Mouse (Mus musculus) kidney, postnatal 25 days (tissue): Measurements from ENCODE around the gene Atad1.
"Not testable (repeated sequence)": the region's sequence is repeated elsewhere in the genome, so short reads cannot be mapped to it uniquely, and the experiment has no call there.

ENCODE experiments used
- DNase-seq, 2 experiments: peaks; one replicate each; pipeline ENCODE4 v3.0.0; 2021; ENCODE audit warnings: mixed read lengths in 2 of 2

Gene Atad1

GRCm38 (mm10) chr19:32740641-32741345 lies 1.2 kb upstream of the Atad1 start:
- DNase-seq: no peak

DNA sequence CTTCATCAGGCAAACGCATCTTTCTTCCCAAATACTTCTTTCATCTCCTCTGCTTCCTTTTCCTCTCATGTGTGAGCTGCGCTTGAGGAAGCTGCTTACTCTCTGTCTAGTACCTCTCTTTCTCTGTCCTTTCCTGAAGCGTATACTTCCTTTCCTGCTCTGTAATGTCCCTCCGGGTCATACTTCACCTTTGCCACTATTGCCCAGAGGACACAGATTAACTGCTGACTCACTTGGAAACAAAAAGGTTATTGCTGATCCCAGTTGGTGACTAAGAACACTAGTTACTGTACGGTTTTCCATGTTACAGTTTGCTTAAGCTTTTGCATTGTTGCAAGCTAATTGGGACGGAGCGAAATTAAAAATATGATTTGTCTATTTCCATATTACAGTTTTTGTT lies 1.7 kb downstream of the Atad1 start:
- no peak for DNase-seq

DNA sequence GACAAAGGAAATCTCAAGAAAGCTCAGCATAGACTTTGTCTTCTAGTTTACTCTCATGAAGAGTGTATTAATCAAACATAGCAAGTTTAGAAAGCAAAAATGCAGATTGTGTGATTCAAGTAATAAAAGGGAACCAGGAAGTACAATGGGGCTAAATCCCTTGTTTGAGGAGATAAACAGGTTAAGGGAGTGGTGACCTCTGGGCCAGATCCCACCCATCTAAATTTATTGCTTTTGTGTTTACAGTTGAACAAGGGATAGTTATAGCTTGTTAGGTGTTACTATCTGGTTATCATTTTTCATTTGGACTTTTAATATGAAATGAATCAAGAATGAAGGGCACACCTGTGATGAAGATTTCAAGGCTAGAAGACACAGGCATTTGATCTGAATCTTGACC lies 6.7 kb downstream of the Atad1 start:
- no peak for DNase-seq

DNA sequence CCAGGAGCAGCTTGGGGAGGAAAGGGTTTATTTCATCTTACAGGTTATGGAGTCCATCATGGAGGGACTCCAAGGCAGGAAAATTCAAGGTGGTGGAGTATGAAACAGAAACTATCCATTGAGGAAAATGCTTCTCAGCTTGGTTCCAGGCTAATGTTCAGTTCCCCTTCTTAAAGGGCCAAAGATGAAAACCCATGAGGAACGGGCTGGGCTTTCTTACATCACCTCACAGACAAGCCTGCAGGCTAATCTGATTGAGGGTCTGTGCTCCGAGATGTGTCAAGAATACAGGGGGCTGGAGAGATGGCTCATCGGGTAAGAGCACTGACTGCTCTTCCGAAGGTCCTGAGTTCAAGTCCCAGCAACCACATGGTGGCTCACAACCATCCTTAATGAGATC lies 9.8 kb downstream of the Atad1 start:
- no peak for DNase-seq

- no peak for DNase-seq
These were observed 12.9 kb downstream of the Atad1 start for GRCm38 (mm10) chr19:32726451-32727325.

GRCm38 (mm10) chr19:32723817-32724216 lies 15.8 kb downstream of the Atad1 start:
- no peak for DNase-seq

- DNase-seq: no peak
These were observed 19.3 kb downstream of the Atad1 start for GRCm38 (mm10) chr19:32720319-32720718.

DNA sequence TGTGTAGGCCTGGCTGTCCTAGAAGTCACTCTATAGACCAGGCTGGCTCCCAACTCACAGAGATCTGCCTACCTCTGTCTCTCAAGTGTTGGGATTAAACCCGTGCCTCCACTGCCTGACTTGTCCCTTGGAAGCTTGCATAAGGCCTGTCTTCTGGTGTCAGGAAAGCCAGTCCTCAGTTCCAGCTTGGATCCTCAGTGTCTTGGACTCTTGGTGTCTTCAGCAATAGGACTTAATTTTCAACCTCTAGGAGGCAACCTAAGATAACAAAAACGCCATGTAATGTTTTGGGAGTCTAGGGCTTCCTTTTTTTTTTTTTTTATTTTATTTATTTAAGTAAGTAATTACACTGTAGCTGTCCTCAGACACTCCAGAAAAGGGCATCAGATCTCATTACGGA lies 22.0 kb downstream of the Atad1 start:
- DNase-seq: no peak

DNA sequence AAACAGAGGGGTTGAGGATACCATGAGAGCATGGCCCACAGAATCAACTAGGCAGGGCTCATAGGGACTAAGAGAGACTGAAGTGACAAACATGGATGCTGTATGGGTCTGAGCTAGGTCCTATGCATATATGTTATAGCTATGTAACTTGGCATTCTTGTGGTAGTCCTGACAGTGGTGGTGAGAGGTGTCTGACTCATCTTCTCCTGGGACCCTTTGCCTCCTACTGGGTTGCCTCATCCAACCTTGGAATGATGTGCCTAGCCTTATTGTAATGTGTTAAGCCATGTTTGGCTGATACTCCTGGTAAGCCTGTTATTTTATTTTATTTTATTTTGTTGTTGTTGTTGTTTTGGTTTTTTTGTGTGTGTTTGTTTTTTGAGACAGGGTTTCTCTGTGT lies 23.9 kb downstream of the Atad1 start:
- no peak for DNase-seq

- DNase-seq: peak; percentile 85 to 89
These were observed 24.4 kb downstream of the Atad1 start for GRCm38 (mm10) chr19:32715201-32715600.

- no peak for DNase-seq
These were observed 26.1 kb downstream of the Atad1 start for GRCm38 (mm10) chr19:32713471-32713870.

GRCm38 (mm10) chr19:32712588-32713042 lies 27.0 kb downstream of the Atad1 start:
- DNase-seq: peak; percentile 83 to 91

DNA sequence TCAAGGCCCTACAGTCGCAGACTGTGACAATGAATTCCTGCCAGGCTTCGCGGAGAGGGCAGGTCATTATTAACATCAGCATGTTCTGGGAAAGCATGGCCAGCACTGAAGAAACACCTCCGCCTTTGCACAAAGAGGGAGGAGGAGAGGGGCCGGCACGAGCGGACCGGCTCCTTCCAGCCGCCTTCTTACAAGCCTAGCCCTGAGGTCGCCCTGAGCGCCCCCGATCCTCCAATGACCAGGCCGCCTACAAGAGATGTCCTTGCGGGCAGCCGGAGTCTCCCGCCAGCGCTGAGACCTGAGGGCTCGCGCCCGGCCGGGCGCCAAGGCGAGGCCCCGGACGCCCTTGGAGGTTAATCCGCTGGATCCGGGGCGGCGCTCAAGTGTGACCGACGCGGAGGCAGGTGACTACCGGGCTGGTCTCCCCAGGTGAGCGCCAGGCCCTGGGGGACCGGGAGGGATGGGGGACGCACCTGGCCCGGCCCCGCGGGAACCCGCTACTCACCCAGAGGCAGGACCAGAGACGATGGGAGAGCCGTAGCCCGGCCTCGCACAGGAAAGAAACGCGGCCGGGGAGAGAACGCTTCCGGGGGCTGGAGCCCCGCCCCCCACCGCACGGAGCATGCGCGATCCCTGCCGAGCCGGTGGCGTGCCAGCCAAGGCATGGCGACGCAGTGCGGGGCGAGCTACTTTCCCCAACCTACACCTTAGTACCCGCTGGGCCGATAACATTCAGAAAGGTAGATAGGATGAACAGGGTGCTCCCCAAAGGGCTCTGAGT lies 27.6 kb downstream of the Atad1 start:
- peak; percentile 91 to 95 for DNase-seq

DNA sequence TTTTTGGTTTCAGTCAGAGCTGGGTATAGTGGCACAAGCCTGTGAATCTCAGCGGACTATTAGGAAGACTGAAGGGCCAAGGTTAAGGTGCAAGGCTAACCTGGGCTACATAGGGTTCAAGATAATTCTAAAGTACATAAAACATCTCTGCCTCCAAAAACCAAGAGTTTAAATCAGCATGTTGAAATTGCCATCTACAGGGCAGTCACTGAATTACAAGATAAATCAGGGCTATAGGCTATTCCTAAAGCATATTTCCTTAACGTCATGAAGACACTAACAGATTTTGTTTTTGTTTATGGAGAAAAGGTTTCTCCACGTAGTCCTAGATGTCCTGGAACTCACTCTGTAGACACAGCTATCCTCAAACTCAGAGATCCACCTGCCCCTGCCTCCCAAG lies 29.3 kb downstream of the Atad1 start:
- DNase-seq: no peak

- no peak for DNase-seq
These were observed 30.6 kb downstream of the Atad1 start for GRCm38 (mm10) chr19:32708996-32709395.

GRCm38 (mm10) chr19:32702191-32702590 lies 37.4 kb downstream of the Atad1 start:
- no peak for DNase-seq

DNA sequence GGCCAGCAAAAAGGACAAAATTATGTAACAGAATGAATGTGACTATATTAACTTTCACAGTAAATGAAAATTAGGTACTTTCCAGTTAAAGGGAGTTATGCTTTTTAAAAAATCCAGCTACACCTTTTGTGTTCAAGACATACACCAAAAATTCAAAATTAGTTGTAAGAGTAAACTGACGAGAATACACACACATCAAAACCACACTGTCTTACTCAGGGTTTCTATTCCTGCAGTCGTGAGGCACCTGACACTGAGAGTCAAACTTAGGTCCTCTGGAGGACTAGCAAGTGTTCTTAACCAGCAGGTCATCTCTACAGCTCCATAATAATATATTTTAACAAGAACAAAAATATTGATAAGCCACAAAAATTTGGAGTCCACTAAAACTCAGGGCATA lies 42.9 kb downstream of the Atad1 start:
- no peak for DNase-seq

DNA sequence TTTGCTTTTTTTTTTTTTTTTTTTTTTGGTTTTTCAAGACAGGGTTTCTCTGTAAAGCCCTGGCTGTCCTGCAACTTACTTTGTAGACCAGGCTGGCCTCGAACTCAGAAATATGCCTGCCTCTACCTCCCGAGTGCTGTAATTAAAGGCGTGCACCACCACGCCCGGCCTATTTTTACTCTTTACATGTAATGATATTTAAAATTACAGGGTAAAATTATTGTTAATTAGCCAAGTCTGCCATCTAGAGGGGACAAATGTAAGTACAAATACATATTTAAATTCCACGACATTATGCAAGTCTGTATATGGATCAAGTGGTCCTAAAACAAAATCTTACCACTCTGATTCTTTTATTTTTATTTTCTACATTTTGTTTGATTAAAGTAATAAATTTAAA lies 49.9 kb downstream of the Atad1 start:
- DNase-seq: no peak

- not testable (repeated sequence) for DNase-seq
These were observed 51.4 kb downstream of the Atad1 start for GRCm38 (mm10) chr19:32688227-32688626.

GRCm38 (mm10) chr19:32687721-32688120 lies 51.9 kb downstream of the Atad1 start:
- DNase-seq: no peak

GRCm38 (mm10) chr19:32683081-32683480 lies 56.5 kb downstream of the Atad1 start:
- no peak for DNase-seq

DNA sequence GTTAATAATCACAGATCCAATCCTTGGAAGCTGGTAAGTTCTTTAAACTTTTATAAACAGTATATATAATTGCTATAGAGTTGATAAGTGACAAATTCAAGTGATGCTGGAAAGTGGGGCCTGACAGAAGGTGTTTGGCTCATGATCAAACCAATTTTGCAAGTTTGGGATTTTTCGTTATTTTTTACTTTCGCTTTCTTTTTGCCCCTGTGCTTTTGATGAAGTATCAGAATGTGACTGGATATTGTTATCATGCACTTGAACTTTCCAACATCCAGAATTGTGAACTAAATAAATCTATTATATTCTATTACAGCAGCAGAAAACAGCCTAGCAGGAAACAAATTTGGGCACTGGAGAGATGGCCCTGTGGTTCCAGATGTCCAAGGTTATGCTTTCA lies 58.7 kb downstream of the Atad1 start:
- no peak for DNase-seq

DNA sequence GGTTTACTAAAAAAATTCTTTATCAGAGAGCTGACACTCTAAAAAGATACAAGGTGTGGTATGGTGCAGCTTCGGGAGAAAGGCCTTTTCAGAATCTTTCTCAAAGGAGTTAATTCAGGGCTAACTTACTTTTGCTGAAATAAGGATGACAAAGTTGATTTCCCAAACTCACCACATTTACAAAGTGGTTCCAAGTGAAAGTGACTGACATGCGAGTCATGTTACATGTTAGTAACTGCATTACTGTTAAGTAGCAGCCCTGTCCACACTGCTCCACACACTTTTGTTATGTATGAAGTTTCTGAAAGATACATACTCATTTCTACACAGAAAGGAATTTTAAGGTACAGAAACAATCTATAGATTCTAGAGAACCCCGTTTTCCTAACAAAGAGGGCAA lies 63.8 kb downstream of the Atad1 start:
- no peak for DNase-seq
